Mouse (Mus musculus) limb, embryonic 15.5 days (tissue): Measurements from ENCODE around the gene 1700029J07Rik. TPM values are rescaled to one million over a fixed set of nuclear protein-coding genes. Genes with fewer than 3 reads are reported as not detected.

Experiments used
- ATAC-seq: fragments of 200-750 bp; cut with Nextera tagmentation; 2 replicates; pipeline ENCODE4 v1.8.0; 2017; ENCODE audit warnings: low read depth, moderate TSS enrichment; ENCODE audit not compliant: insufficient number of reproducible peaks, low FRiP score, low TSS enrichment
- H3K27ac ChIP-seq: fragments of 300-500 bp; sonication (generic); 2 replicates; pipeline ENCODE4 v1.5.1; 2015; ENCODE audit warnings: moderate library complexity, mild to moderate bottlenecking, inconsistent platforms
- H3K27me3 ChIP-seq: fragments of 300-500 bp; sonication (generic); 2 replicates; pipeline ENCODE4 v1.6.1; 2015; ENCODE audit warnings: inconsistent platforms
- H3K36me3 ChIP-seq: fragments of 300-500 bp; sonication (generic); 2 replicates; pipeline ENCODE4 v1.6.1; 2015; ENCODE audit warnings: inconsistent platforms
- H3K4me1 ChIP-seq: fragments of 300-500 bp; sonication (generic); 2 replicates; pipeline ENCODE4 v1.6.1; 2015; ENCODE audit warnings: inconsistent platforms
- H3K4me2 ChIP-seq: fragments of 300-500 bp; sonication (generic); 2 replicates; pipeline ENCODE4 v1.6.1; 2015; ENCODE audit warnings: mild to moderate bottlenecking, inconsistent platforms
- H3K4me3 ChIP-seq: fragments of 300-500 bp; sonication (generic); 2 replicates; pipeline ENCODE4 v1.5.1; 2015; ENCODE audit warnings: mild to moderate bottlenecking, inconsistent platforms
- H3K9ac ChIP-seq: fragments of 300-500 bp; sonication (generic); 2 replicates; pipeline ENCODE4 v1.6.1; 2015; ENCODE audit warnings: inconsistent platforms
- H3K9me3 ChIP-seq: fragments of 300-500 bp; sonication (generic); 2 replicates; pipeline ENCODE4 v1.6.1; 2016; ENCODE audit warnings: inconsistent platforms
- WGBS: fragments of 180-500 bp; shearing (Covaris S2); methylation state at CpG from one replicate; pipeline ENCODE4 v1.1.7; 2015; 5-methylcytosine and 5-hydroxymethylcytosine counted together
- polyA plus RNA-seq: library from polyadenylated mRNA; unstranded; fragments of >200 nt; fragmentation: Nextera tagmentation; extraction: Ambion mirVana; gene quantifications from 2 replicates; pipeline ENCODE4 v1.2.1, GENCODE M21; 2015

Gene 1700029J07Rik
- polyA plus RNA-seq: 3.2 and 3.6 TPM in 2 replicates

DNA sequence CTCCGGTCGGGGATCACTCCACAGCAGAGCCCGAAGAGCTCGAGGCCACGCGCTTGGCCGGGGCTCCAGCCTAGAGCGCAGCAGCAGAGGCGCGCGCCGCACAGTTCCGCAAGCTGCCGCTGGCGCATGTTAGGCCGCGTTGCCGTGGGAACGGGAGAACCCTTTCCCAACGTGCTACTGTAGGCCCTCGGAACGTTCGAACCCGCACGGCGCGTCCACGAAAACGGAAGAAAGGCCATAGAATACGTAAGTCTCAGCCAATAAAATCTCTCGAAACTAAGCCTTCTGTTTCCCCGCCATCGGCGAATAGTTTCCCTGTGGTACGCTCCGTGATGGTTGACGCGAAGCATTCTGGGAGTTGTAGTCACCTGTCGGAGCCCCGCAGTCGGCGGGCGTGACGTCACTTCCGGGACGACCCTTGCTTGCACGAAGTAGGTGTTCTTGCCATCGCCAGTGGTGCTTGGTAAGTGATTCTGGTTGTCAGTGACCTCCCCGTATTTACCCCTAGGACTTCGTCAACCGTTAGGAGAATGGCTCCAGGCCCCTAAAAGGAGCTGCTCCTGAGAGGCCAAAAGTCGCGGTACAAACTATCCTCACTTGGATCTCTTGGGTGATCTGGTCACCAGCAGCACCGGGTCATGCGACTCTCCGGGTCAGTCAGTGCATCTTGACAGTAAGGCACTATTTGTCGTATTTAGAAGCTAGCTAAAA, at the start of gene 1700029J07Rik, which contains the start of gene Ufsp2:
1700029J07Rik (minus strand) TSS at position 127 of the 711 bp plus-strand sequence.
Ufsp2 (plus strand) TSS at position 403 of the 711 bp plus-strand sequence.
- H3K27ac ChIP-seq: peak within 1 kb of the TSS; percentile 94
- peaks cover 13% of the 10 kb centered on the region for H3K4me1 ChIP-seq
- H3K9me3 ChIP-seq: no peaks in the 10 kb centered on the region; the same call in 1 of the 2 replicates
- peaks cover 15% of the 10 kb centered on the region for H3K36me3 ChIP-seq
- ATAC-seq: peak; percentile 96
- H3K27me3 ChIP-seq: no peaks in the 10 kb centered on the region
- WGBS: under 1% methylated on average over 57 of the region's 57 CpGs
- H3K4me2 ChIP-seq: peak within 1 kb of the TSS; percentile 66
- peak within 1 kb of the TSS; percentile 62 for H3K9ac ChIP-seq
- peak within 1 kb of the TSS; percentile 61 for H3K4me3 ChIP-seq

DNA sequence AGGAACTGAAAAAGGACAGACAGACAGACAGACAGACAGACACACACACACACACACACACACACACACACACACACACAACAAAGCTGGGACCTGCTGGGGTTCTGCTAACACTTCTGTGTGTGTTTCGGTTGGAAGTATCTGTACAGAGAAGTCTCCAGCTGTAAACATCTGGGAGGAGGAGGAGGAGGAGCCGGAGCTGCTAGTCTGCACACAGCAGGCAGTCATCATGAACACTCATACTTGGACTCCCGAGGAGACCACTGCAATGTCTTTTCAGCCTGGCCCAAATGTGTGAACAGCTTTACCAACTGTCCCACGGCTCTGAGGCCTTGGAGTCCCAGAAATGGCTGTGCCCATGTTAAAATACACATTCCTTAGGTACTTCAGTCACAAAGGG, 49.3 kb upstream of the 1700029J07Rik start:
- Histone ChIP-seq H3K9ac (no peak overlapping the region), H3K4me1 (no peaks in the 10 kb centered on the region), H3K27ac (no peak overlapping the region)

DNA sequence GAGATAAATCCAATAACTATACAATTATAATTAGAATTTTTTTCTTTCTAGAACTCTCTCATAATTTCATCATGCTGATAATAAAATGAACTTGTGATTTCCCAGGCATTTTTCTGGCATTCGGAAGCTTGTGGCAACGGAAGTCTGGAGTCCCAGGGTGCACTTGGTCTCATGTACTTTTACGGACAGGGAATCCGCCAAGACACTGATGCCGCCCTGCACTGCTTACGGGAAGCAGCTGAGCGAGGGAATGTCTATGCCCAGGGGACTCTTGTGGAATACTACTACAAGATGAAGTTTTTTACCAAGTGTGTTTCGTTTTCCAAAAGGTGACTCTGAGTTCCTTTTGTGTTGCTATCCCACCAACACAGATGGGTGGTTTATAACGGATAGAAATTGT, 47.7 kb upstream of the 1700029J07Rik start:
- WGBS: 87% methylated on average over 9 of the region's 9 CpGs
- H3K9me3 ChIP-seq: no peaks in the 10 kb centered on the region
- no peak overlapping the region for H3K4me2 ChIP-seq
- H3K27me3 ChIP-seq: no peaks in the 10 kb centered on the region
- H3K27ac ChIP-seq: no peak overlapping the region
- no peak overlapping the region for H3K4me3 ChIP-seq
- no peaks in the 10 kb centered on the region for H3K4me1 ChIP-seq
- no peak for ATAC-seq
- no peak overlapping the region for H3K9ac ChIP-seq
- no peaks in the 10 kb centered on the region for H3K36me3 ChIP-seq

More for the DNA sequence above, 49.3 kb upstream of the 1700029J07Rik start:
- no peak overlapping the region for H3K4me2 ChIP-seq
- H3K27me3 ChIP-seq: no peaks in the 10 kb centered on the region
- no peaks in the 10 kb centered on the region for H3K9me3 ChIP-seq
- no peaks in the 10 kb centered on the region for H3K36me3 ChIP-seq
- ATAC-seq: no peak
- 46% methylated on average over 4 of the region's 4 CpGs for WGBS
- no peak overlapping the region for H3K4me3 ChIP-seq

DNA sequence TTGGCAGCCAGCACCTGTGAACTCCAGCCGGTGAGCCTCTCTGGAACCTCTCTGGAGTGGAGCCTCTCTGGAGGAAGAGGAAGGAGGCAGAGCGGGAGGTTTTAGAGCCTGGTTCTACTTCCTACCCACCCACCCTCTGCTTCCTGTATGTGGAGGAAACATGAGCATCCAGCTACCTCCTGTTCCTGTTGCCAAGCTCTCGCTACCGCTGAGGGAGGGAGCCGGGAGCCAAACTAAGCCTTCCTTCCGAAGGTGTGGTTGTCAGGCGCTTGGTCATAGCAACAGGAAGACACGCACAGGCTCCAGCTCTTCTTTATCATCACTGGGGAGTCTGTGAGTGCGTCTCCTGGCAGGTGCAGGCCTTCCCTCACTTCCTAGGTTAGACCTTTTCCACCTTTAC, 47.2 kb upstream of the 1700029J07Rik start:
- no peak overlapping the region for H3K4me3 ChIP-seq
- no peaks in the 10 kb centered on the region for H3K27me3 ChIP-seq
- H3K27ac ChIP-seq: no peak overlapping the region
- WGBS: 81% methylated on average over 9 of the region's 9 CpGs
- no peak overlapping the region for H3K9ac ChIP-seq
- H3K36me3 ChIP-seq: no peaks in the 10 kb centered on the region
- no peak overlapping the region for H3K4me2 ChIP-seq
- H3K4me1 ChIP-seq: no peaks in the 10 kb centered on the region
- no peaks in the 10 kb centered on the region for H3K9me3 ChIP-seq
- ATAC-seq: no peak

DNA sequence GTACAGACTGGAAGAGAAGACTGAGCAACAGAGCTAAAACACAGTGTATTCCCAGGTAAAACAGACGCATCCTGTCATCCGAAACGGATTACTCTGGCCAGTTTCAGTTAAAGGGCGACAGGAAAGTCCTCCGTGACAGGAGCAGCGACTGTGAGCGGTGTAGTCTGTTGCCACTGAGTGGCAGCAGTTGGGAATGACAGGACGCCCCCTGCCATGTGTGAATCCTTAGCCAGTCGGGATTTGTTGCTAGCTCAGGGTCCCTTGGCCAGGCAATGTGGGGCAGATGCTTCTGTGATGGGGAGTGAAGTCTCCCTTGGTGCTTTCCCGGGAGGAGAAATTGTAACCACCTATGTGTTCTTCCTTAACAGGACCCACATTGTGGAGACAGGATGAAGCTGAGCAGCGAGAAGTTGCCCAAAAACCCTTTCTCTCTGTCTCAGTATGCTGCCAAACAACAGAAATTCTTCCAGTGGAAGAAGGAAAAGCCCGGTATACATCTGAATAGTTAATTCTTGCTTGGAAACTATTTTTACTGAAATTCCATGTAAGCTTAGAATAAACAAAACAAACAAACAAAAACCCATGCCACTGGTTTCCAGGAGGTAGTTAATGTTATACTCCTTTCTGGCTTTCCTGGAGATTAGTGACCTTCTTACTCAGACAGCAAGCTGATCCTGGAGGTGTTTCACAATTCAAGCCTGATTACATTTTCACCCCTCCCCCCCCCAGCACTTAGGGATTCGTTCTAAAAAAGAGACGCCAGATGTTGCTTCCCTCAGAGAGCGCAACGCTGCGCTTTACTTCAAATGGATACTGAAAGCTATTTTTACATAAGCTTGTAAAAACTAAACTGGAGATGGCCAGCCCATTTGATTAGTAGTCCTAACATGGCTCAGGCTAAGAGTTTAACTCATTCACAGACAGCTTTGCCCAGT, 36.0 kb upstream of the 1700029J07Rik start:
- Histone ChIP-seq H3K4me3 (peak overlapping the region; percentile 18; the same call in 1 of the 2 replicates), H3K27ac (peak overlapping the region; percentile 27; the same call in 1 of the 2 replicates), H3K36me3 (no peaks in the 10 kb centered on the region), H3K9ac (peak overlapping the region; percentile 17; the same call in 1 of the 2 replicates), H3K27me3 (no peaks in the 10 kb centered on the region), H3K4me1 (peaks cover 13% of the 10 kb centered on the region), H3K4me2 (peak overlapping the region; percentile 36), H3K9me3 (no peaks in the 10 kb centered on the region)
- WGBS: 6% methylated on average over 17 of the region's 17 CpGs
- ATAC-seq: no peak

DNA sequence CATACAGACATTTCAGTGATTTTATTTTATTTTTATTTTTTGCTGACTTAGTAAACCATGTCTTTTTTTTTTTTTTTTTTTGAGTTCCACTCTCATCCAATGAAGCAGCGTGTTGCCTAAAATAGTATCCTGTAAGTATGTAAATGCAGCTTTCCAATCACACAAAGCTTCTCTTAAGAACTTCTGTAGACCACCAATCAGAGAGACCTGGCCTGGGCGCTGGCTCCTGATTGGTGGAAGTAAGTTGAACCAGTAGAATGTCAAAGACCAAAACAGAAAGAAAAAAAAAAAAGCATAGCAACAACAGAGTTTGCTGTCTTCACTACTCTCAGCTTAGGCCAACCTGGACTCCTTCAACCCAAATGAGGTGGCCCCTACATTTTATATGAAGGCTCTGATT, 35.3 kb upstream of the 1700029J07Rik start:
- H3K4me3 ChIP-seq: no peak overlapping the region
- H3K4me2 ChIP-seq: peak overlapping the region; percentile 36
- H3K27ac ChIP-seq: 0 out of 2 replicates have a peak overlapping the region, but pooled peaks have one; percentile 27
- peaks cover 13% of the 10 kb centered on the region for H3K4me1 ChIP-seq
- 0 out of 2 replicates have a peak, but pooled peaks have one; percentile 44 for ATAC-seq
- WGBS: 51% methylated on average over 2 of the region's 2 CpGs
- no peaks in the 10 kb centered on the region for H3K36me3 ChIP-seq
- no peaks in the 10 kb centered on the region for H3K9me3 ChIP-seq
- no peak overlapping the region for H3K9ac ChIP-seq
- H3K27me3 ChIP-seq: no peaks in the 10 kb centered on the region

DNA sequence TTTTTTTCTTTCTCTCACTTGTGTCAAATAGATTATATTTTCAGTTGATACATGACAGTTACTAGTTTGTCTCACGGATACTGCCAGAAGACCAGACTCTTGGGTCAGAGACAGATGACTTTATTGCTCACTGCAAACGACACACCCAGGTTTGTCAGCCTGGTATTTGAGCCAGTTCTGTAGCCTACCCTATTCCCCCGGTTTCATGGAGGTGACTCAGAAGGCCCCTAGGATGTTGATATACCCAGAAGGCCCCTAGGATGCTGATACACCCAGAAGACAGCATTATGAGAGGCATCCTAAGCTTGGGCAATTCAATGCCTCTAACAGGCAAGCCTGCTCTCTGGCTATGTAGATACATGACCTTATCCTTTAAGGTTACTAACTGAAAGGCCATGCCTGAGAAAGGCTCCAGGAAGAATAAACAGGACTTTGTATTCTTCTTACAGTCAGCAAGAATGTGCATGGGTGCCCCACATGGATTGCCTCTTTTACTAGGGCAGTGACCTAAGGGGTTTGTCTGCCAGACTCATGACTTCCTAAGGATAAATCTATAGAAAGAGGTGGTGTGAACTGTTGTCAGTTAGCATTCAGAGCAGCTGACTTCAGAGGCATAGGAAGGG, 32.1 kb upstream of the 1700029J07Rik start:
- Histone ChIP-seq H3K9ac (no peak overlapping the region), H3K4me1 (peaks cover 13% of the 10 kb centered on the region), H3K36me3 (no peaks in the 10 kb centered on the region), H3K9me3 (no peaks in the 10 kb centered on the region), H3K4me2 (no peak overlapping the region), H3K27me3 (no peaks in the 10 kb centered on the region), H3K27ac (no peak overlapping the region), H3K4me3 (no peak overlapping the region)
- WGBS: 44% methylated on average over 3 of the region's 3 CpGs
- ATAC-seq: no peak

DNA sequence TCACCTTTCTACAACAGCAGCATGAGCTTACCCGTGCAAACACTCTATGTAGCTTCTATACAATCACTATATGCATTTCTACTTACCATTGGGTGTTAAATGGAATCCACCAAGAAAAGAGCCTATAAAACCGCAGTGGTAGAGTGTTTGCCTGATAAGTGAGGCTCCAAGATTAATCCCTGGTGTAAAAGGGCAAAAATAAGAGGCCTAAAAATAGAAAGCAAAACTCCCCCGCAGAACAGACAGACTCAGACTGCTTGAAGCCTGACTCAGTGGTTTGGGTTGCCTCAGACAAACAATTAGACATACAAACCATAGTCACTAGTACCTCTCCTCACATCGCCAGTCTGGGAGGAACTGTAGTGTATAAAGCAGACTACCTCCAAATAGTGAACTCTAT, 30.5 kb upstream of the 1700029J07Rik start, which contains the start of gene Ankrd37:
Ankrd37 (minus strand) TSS at position 112 of the 400 bp plus-strand sequence.
- Histone ChIP-seq H3K36me3 (no peaks in the 10 kb centered on the region), H3K4me2 (no peak within 1 kb of the TSS), H3K27me3 (no peaks in the 10 kb centered on the region), H3K27ac (no peak within 1 kb of the TSS), H3K4me3 (no peak within 1 kb of the TSS), H3K9ac (no peak within 1 kb of the TSS), H3K9me3 (no peaks in the 10 kb centered on the region), H3K4me1 (peaks cover 2% of the 10 kb centered on the region)
- 63% methylated on average over 4 of the region's 4 CpGs for WGBS
- ATAC-seq: no peak

DNA sequence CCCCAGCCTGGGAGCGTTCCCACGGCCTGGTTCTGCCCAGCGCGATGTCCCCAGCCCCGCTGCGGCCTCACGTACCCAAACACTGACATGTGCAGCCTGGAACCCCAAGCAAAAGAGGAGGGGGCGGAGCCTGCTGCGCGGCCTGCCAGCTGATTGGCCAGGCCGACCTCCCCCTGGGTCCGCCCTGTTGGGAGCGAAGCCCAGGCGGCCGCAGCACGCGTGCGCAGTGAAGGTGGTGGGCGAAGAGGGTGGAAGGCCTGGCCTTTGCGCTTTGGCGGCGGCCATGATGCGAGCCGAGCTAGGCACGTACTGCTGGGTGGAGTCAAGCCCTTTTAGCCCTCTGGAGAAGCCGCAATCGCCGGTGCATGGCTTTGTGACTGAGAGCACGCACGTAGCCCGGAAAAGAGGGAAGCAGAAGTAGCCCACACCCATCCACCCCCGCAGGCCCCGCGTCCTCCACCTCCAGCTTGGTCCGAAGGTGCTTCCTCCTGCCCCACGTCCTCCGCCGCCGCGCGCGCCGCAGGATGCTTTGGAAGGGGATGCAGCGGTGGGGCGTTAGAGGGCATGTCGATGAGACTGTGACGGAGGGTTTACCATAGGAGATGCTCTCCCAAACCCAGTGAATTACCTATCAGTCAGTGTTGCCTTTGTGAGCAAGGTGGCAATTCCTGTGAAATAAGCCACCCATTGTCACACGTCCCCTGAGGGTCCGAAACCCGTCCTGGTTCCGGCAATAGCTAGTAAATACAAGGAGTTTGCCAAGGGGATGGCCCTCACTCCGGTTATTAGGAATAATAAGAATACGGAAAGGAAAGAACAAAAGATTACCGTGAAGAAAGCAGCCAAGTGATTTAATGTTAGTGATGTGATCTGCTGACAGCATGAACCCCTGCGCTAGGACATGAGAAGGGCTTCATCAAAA, 25.0 kb upstream of the 1700029J07Rik start:
- Histone ChIP-seq H3K4me2 (peak overlapping the region; percentile 84), H3K9me3 (no peaks in the 10 kb centered on the region), H3K27me3 (no peaks in the 10 kb centered on the region), H3K4me3 (peak overlapping the region; percentile 56), H3K4me1 (peaks cover 8% of the 10 kb centered on the region), H3K27ac (peak overlapping the region; percentile 97), H3K9ac (peak overlapping the region; percentile 71), H3K36me3 (peaks cover 22% of the 10 kb centered on the region)
- peak; percentile 99 for ATAC-seq
- WGBS: 4% methylated on average over 55 of the region's 55 CpGs

DNA sequence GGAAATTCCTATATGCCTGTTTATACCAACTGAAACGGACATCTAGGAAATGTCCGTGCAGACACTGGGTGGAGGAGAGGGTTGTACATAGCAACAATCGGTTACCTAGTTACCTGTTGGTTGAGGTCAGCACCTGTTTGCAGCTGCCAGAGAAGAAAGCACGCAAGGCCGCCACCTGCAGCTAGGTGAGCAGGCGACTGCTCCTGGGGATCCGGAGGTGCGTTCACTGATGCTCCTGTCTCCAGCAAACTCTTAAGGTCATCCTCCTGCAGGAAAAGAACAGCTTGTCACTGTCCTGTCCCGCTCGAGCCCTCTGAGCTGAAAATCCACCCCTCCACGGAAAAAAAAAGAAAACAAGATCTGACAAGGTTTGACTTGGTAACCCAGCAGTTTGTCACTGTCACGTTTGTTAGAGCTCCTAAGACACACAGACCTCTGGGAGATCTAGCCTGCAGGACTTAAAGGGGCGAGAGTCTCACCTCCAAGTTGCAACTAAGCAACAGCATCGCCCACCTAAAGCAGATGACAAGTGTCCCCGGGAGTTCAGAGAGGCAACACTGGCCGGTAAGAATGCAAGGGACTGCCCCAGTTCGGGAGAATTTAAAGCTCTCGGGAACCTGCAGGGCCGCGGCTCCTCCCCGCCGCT, 24.2 kb upstream of the 1700029J07Rik start, which contains the start of gene Lrp2bp:
Lrp2bp (plus strand) TSS at position 166 of the 646 bp plus-strand sequence.
- no peaks in the 10 kb centered on the region for H3K27me3 ChIP-seq
- 3% methylated on average over 22 of the region's 22 CpGs for WGBS
- H3K9me3 ChIP-seq: no peaks in the 10 kb centered on the region
- peak within 1 kb of the TSS; percentile 97 for H3K27ac ChIP-seq
- peak within 1 kb of the TSS; percentile 84 for H3K4me2 ChIP-seq
- H3K4me1 ChIP-seq: peaks cover 8% of the 10 kb centered on the region
- peaks cover 22% of the 10 kb centered on the region for H3K36me3 ChIP-seq
- peak within 1 kb of the TSS; percentile 71 for H3K9ac ChIP-seq
- ATAC-seq: no peak
- peak within 1 kb of the TSS; percentile 56 for H3K4me3 ChIP-seq
